Mouse (Mus musculus): Measurements from ENCODE around the gene Spata48.

- TF ChIP-seq CTCF (IDR thresholded peaks at IDR 0.05; ENCODE audit: borderline replicate concordance, control insufficient read depth, extremely low read depth, insufficient read depth, low read length, poor library complexity) (no peak; the same call in 1 of the 2 replicates), POLR2A (IDR thresholded peaks at IDR 0.05; ENCODE audit: control insufficient read depth, extremely low read depth, insufficient read depth, low read length, poor library complexity) (no peak)
These were observed 95.5 kb downstream of the Spata48 start for GRCm38 (mm10) chr11:11557173-11557967.

Data from thymus, adult 2 months (tissue).